Mouse (Mus musculus): Measurements from ENCODE around the gene Ndufs6. TPM values are rescaled to one million over a fixed set of nuclear protein-coding genes. Genes with fewer than 3 reads are reported as not detected.

Gene Ndufs6
- polyA plus RNA-seq, 1 experiment, result 306 TPM

- Histone ChIP-seq H3K27ac (ENCODE audit: insufficient read depth, low read length) (no peak overlapping the region), H3K4me3 (replicated peaks; ENCODE audit: insufficient read depth, low read depth, low read length) (no peak overlapping the region), H3K4me1 (ENCODE audit: control insufficient read depth, insufficient read depth, low read length) (no peaks in the 10 kb centered on the region), H3K27me3 (ENCODE audit: control insufficient read depth, insufficient read depth, low read length) (no peaks in the 10 kb centered on the region)
- no peak for TF ChIP-seq CTCF (IDR thresholded peaks at IDR 0.05; ENCODE audit: borderline replicate concordance, insufficient read depth, low read depth, low read length)
- no peak for TF ChIP-seq POLR2A (IDR thresholded peaks at IDR 0.05; ENCODE audit: borderline replicate concordance, insufficient read depth, low read length)
- DNase-seq, result no peak
- WGBS, result 35% methylated on average over 8 of the region's 8 CpGs
Observed at GRCm38 (mm10) chr13:73305398-73306084, 22.8 kb downstream of the Ndufs6 start.

- 63% methylated on average over 6 of the region's 6 CpGs for WGBS
Observed at GRCm38 (mm10) chr13:73304729-73305128, 23.6 kb downstream of the Ndufs6 start.

GRCm38 (mm10) chr13:73299322-73299721 is 29.0 kb downstream of the Ndufs6 start:
- Histone ChIP-seq H3K27me3 (ENCODE audit: control insufficient read depth, insufficient read depth, low read length) (no peaks in the 10 kb centered on the region), H3K27ac (ENCODE audit: insufficient read depth, low read length) (no peak overlapping the region), H3K4me3 (replicated peaks; ENCODE audit: insufficient read depth, low read depth, low read length) (no peak overlapping the region), H3K4me1 (ENCODE audit: control insufficient read depth, insufficient read depth, low read length) (no peaks in the 10 kb centered on the region)
- no peak for TF ChIP-seq CTCF (IDR thresholded peaks at IDR 0.05; ENCODE audit: borderline replicate concordance, insufficient read depth, low read depth, low read length)
- TF ChIP-seq POLR2A (IDR thresholded peaks at IDR 0.05; ENCODE audit: borderline replicate concordance, insufficient read depth, low read length), result no peak
- WGBS, result 40% methylated on average over 5 of the region's 5 CpGs
- no peak for DNase-seq

More at GRCm38 (mm10) chr13:73304729-73305128, 23.6 kb downstream of the Ndufs6 start:
- DNase-seq, result no peak
- H3K4me3 ChIP-seq (replicated peaks; ENCODE audit: insufficient read depth, low read depth, low read length), result no peak overlapping the region
- H3K4me1 ChIP-seq (ENCODE audit: control insufficient read depth, insufficient read depth, low read length), result no peaks in the 10 kb centered on the region
- no peaks in the 10 kb centered on the region for H3K27me3 ChIP-seq (ENCODE audit: control insufficient read depth, insufficient read depth, low read length)
- TF ChIP-seq CTCF (IDR thresholded peaks at IDR 0.05; ENCODE audit: borderline replicate concordance, insufficient read depth, low read depth, low read length) (no peak), POLR2A (IDR thresholded peaks at IDR 0.05; ENCODE audit: borderline replicate concordance, insufficient read depth, low read length) (no peak)
- no peak overlapping the region for H3K27ac ChIP-seq (ENCODE audit: insufficient read depth, low read length)

DNA sequence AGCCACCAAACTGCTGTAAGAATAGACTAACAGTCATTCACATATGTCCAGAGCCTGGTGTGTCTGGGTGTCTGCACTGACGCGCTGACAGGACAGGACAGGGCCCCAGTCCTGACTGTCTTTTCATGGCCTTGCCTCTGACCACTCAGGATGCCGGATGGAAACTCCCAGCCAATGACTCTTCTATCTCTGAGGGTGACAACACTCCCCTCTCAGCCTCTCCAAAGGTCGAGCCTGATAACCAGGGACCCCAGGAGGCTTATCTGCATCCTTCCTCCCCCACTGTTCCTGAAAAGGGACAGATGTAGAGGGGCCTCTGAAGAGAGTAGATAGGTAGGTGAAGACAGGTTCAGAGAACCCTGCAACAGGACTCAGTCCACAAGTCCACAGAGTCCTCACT is 29.6 kb downstream of the Ndufs6 start:
- Histone ChIP-seq H3K4me3 (replicated peaks; ENCODE audit: insufficient read depth, low read depth, low read length) (no peak overlapping the region), H3K4me1 (ENCODE audit: control insufficient read depth, insufficient read depth, low read length) (no peaks in the 10 kb centered on the region), H3K27ac (ENCODE audit: insufficient read depth, low read length) (no peak overlapping the region), H3K27me3 (ENCODE audit: control insufficient read depth, insufficient read depth, low read length) (no peaks in the 10 kb centered on the region)
- 73% methylated on average over 4 of the region's 4 CpGs for whole genome bisulfite sequencing
- TF ChIP-seq CTCF (IDR thresholded peaks at IDR 0.05; ENCODE audit: borderline replicate concordance, insufficient read depth, low read depth, low read length), result no peak
- no peak for TF ChIP-seq POLR2A (IDR thresholded peaks at IDR 0.05; ENCODE audit: borderline replicate concordance, insufficient read depth, low read length)
- DNase-seq, result no peak

DNA sequence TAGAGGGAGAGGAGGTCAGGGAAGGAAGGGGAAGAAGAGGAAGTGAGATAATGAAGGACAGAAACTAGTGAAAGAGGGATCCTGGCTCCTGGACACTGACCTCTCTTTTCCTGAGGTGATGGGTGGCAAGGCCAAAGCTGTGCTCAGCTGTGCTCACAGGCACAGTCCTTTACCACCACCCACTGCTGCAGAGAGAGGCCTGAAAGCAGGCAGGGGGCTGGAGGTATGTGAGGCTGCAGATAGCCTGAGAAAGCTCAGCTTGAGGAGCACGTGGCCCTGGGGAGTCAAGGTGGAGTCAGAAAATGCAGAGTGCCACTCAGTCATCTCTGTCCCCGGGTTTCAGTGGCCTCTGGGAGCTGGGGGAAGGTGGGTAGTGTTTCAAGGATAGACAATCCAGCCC is 37.2 kb downstream of the Ndufs6 start:
- WGBS, result 21% methylated on average over 2 of the region's 2 CpGs
- no peak overlapping the region for H3K4me3 ChIP-seq (replicated peaks; ENCODE audit: insufficient read depth, low read depth, low read length)

GRCm38 (mm10) chr13:73290206-73290605 is 38.1 kb downstream of the Ndufs6 start:
- Histone ChIP-seq H3K4me1 (ENCODE audit: control insufficient read depth, insufficient read depth, low read length) (no peaks in the 10 kb centered on the region), H3K27ac (ENCODE audit: insufficient read depth, low read length) (no peak overlapping the region), H3K4me3 (replicated peaks; ENCODE audit: insufficient read depth, low read depth, low read length) (no peak overlapping the region), H3K27me3 (ENCODE audit: control insufficient read depth, insufficient read depth, low read length) (no peaks in the 10 kb centered on the region)
- TF ChIP-seq CTCF (IDR thresholded peaks at IDR 0.05; ENCODE audit: borderline replicate concordance, insufficient read depth, low read depth, low read length), result no peak
- TF ChIP-seq POLR2A (IDR thresholded peaks at IDR 0.05; ENCODE audit: borderline replicate concordance, insufficient read depth, low read length), result no peak
- WGBS, result 77% methylated on average over 6 of the region's 6 CpGs
- DNase-seq, result no peak

More for the DNA sequence above, 37.2 kb downstream of the Ndufs6 start:
- H3K27ac ChIP-seq (ENCODE audit: insufficient read depth, low read length), result no peak overlapping the region
- DNase-seq, result no peak
- TF ChIP-seq CTCF (IDR thresholded peaks at IDR 0.05; ENCODE audit: borderline replicate concordance, insufficient read depth, low read depth, low read length), result no peak
- no peak for TF ChIP-seq POLR2A (IDR thresholded peaks at IDR 0.05; ENCODE audit: borderline replicate concordance, insufficient read depth, low read length)
- H3K27me3 ChIP-seq (ENCODE audit: control insufficient read depth, insufficient read depth, low read length), result no peaks in the 10 kb centered on the region
- no peaks in the 10 kb centered on the region for H3K4me1 ChIP-seq (ENCODE audit: control insufficient read depth, insufficient read depth, low read length)

DNA sequence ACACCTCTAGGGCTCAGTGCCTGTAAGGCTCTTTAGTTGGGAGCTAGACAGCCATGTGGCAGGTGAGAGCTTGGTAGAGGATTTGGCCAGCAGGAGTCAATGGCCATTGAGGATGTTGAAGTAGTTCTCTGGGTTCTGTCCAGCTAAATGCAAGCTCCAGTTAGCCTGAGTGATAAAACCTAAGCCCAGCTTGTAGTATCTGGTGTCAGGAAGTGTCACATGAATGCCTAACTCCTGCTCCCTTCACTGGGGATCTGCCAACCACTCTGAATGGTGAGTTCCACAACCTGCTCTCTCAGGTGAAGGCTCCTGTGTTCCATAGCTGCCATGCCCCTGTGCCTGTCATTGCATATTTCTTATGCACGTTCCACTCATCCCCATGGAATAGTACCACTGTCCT is 44.8 kb downstream of the Ndufs6 start:
- no peak for DNase-seq
- Histone ChIP-seq H3K27me3 (ENCODE audit: control insufficient read depth, insufficient read depth, low read length) (no peaks in the 10 kb centered on the region), H3K4me1 (ENCODE audit: control insufficient read depth, insufficient read depth, low read length) (no peaks in the 10 kb centered on the region), H3K4me3 (replicated peaks; ENCODE audit: insufficient read depth, low read depth, low read length) (no peak overlapping the region), H3K27ac (ENCODE audit: insufficient read depth, low read length) (no peak overlapping the region)
- WGBS, result 91% methylated on average over 1 of the region's 1 CpGs
- TF ChIP-seq POLR2A (IDR thresholded peaks at IDR 0.05; ENCODE audit: borderline replicate concordance, insufficient read depth, low read length), result no peak
- TF ChIP-seq CTCF (IDR thresholded peaks at IDR 0.05; ENCODE audit: borderline replicate concordance, insufficient read depth, low read depth, low read length), result no peak

DNA sequence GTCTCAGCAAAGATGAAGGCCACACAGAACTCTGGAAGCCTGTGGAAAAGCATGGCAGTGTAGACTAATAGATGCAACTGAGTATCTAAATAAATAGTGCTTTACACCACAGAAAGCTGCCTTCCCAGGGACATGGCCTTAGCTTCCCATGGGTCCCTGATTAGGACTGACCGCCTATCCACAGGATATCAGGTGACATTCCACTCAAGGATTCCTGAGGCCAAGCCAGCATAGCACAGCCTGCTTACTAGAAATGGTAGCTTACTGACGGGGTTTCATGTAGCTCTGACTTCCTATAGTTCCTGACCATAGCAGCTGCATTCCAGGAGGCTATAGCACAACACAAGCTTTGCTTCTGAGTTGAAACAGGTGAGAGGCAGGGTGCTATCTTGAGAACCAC is 45.9 kb downstream of the Ndufs6 start:
- Histone ChIP-seq H3K27me3 (ENCODE audit: control insufficient read depth, insufficient read depth, low read length) (no peaks in the 10 kb centered on the region), H3K27ac (ENCODE audit: insufficient read depth, low read length) (no peak overlapping the region), H3K4me1 (ENCODE audit: control insufficient read depth, insufficient read depth, low read length) (no peaks in the 10 kb centered on the region), H3K4me3 (replicated peaks; ENCODE audit: insufficient read depth, low read depth, low read length) (no peak overlapping the region)
- no peak for DNase-seq
- WGBS, result 88% methylated on average over 2 of the region's 2 CpGs
- no peak for TF ChIP-seq POLR2A (IDR thresholded peaks at IDR 0.05; ENCODE audit: borderline replicate concordance, insufficient read depth, low read length)
